Mouse (Mus musculus) heart, postnatal 10 days (tissue): ENCODE data around the gene Sec23ip. TPM values are rescaled to one million over a fixed set of nuclear protein-coding genes. Genes with fewer than 3 reads are reported as not detected.
A peak's percentile ranks its signal among the peaks of the same experiment; 100 is the strongest.

Experiments used
- DNase-seq, 2 experiments: peaks; one replicate each; pipeline ENCODE4 v3.0.0; 2021
- intact Hi-C: fragments of 180-260 bp; cut with DNase I; formaldehyde crosslinking; loops from one replicate; pipeline ENCODE4 v1.15.1; 2025
- microRNA-seq, 2 experiments: library from miRNA; unstranded; fragments of <30 nt; microRNA quantifications; one replicate each; pipeline ENCODE4 v1.2.0; 2022
- total RNA-seq, 2 experiments: library from RNA; stranded (reverse); gene quantifications; 2 replicates each; pipeline ENCODE4 v1.2.3; 2021

Gene Sec23ip
- total RNA-seq, 2 experiments from 2014 or later = 29.3 to 30.0 TPM

GRCm38 (mm10) chr7:128766696-128767095 is 22.0 kb downstream of the Sec23ip start:
- DNase-seq = no peak
- intact Hi-C loops = no loop called here

DNA sequence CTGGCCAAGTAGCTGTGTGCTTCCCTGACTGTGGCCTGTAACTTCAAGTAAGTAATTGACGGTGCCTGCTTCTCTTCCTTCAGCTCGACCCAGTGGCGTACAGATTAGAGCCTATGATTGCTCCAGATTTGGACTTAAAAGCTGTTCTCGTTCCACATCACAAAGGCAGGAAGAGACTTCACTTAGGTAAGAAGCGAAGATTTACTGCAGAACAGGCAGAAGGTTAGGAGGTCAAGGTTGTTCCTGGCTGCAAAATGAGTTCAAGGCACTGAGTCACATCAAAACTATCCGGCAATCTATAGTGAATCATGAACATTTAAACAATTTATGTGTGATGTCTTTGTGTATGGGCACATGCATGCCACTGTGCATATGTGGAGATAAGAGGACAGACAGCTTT is 32.5 kb downstream of the Sec23ip start:
- intact Hi-C loops = no loop called here
- no peak for DNase-seq

DNA sequence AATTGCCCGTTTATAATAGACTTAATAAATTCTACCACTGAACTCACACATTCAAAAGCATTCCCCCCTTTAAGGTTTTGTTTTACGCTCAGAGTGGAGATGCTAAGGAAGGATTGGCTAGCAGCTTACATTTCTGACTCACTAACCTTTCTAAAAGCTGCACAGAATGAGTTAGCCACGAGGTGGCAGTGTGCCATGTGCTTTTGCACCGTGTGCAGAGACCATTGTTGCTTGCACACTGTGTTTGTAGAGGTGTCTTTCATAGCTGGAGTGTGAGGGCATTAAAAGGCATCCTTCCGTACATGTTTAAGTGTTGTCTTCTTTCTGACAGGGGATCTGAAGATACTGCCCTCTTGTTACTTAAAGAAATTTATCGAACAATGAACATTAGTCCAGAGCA is 34.6 kb downstream of the Sec23ip start:
- intact Hi-C loops = no loop called here

GRCm38 (mm10) chr7:128781846-128782245 is 37.1 kb downstream of the Sec23ip start:
- intact Hi-C loops = loop anchor here (5.0 kb wide), 1 partner anchor 725 kb away; no protein-coding TSS in a partner anchor

More for the DNA sequence above, 34.6 kb downstream of the Sec23ip start:
- DNase-seq = peak; percentile 35 to 65

DNA sequence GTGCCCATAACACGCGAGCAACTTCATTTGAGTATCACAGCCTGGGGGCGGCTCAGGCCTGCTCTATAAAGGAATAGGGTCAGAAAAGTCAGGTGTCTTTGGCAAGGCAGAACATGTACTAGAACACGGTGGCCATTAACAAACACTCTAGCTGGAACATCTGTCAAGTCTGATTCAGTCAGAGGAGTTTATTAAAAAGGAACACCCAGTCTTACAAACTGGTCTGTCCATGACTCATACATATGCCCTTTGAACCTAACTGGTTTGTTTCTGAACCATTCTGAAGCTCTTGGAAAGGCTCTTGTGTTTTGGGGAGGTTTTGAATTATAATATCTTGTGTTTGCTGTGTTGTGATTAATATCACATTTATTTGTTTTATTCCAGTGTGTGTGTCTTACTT is 45.3 kb downstream of the Sec23ip start:
- DNase-seq = no peak
- intact Hi-C loops = no loop called here

More at GRCm38 (mm10) chr7:128781846-128782245, 37.1 kb downstream of the Sec23ip start:
- no peak for DNase-seq

- intact Hi-C loops = no loop called here
- DNase-seq = no peak
Observed at GRCm38 (mm10) chr7:128793464-128793863, 48.7 kb downstream of the Sec23ip start.

DNA sequence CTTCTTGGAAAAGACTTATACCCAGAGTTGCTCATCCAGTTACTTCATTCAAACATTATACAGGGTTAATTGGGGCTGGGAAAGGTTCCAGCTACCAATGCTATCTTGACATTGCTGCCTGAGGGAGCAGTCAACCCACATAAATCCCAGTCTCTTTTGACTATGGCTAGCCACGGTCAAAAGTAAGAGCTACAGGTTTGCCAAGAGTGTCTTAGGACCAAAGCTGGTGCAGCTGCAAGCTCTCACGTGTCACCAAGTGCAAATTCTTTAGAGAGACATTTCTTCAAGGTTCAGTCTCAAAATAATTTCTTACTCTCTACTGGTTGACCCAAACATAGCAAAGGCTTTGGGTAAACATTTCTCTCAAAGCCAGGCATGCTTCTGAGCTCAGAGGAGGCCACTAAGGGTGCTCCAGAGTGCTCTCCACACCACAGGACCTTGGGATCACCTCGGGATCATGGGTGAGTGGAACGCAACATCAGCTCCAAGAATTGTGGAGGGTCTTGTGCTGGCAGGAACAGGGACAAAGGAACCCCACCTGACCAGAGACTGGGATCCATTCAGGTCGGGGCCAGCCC is 80.3 kb downstream of the Sec23ip start:
- intact Hi-C loops = no loop called here
- no peak for DNase-seq

- intact Hi-C loops = no loop called here
- DNase-seq = no peak
Observed at GRCm38 (mm10) chr7:128832455-128833081, 87.8 kb downstream of the Sec23ip start.

GRCm38 (mm10) chr7:128833196-128833595 is 88.5 kb downstream of the Sec23ip start:
- intact Hi-C loops = no loop called here
- no peak for DNase-seq

Small RNA genes lying within 50 kb of the gene (microRNA-seq; reads per million reads assigned to microRNA genes)
- gene Gm25778 = 0 reads per million in 2 experiments

Other genes starting within 250 kb of the Sec23ip start
- 100 to 1,000 TPM; 157 to 160 TPM for gene Bag3, start 221.3 kb upstream of the Sec23ip start, total RNA-seq
- 1 to 10 TPM; 7.7 to 8.0 TPM for gene Inpp5f, start 133.6 kb upstream of the Sec23ip start, total RNA-seq
- 10 to 100 TPM; 33.1 to 35.9 TPM for gene Mcmbp, start 4.4 kb upstream of the Sec23ip start, total RNA-seq